Mouse (Mus musculus) macrophage (primary cell): ENCODE results near the gene Uba6. TPM values are rescaled to one million over a fixed set of nuclear protein-coding genes. Genes with fewer than 3 reads are reported as not detected.

Experiments used
- H3K27ac ChIP-seq: fragments of 350-480 bp; formaldehyde crosslinking; 2 replicates; pipeline ENCODE4 v1.9.0; 2021
- H3K36me3 ChIP-seq: fragments of 350-480 bp; formaldehyde crosslinking; 2 replicates; pipeline ENCODE4 v1.9.0; 2021; ENCODE audit errors: inconsistent target
- H3K4me3 ChIP-seq: fragments of 350-480 bp; formaldehyde crosslinking; 2 replicates; pipeline ENCODE4 v1.9.0; 2021; ENCODE audit errors: inconsistent target
- H3K79me2 ChIP-seq: fragments of 350-480 bp; formaldehyde crosslinking; 2 replicates; pipeline ENCODE4 v1.9.0; 2021; ENCODE audit errors: inconsistent target
- WGBS: methylation state at CpG from one replicate; pipeline ENCODE4 v1.1.7; 2026; ENCODE audit warnings: inconsistent platforms; ENCODE audit not compliant: missing documents; 5-methylcytosine and 5-hydroxymethylcytosine counted together
- polyA plus RNA-seq: library from polyadenylated mRNA; stranded (reverse); fragments of 250-400 nt; gene quantifications from 3 replicates; pipeline ENCODE4 v1.2.4, GENCODE M21; 2018; ENCODE audit warnings: inconsistent platforms

The Uba6 gene
- polyA plus RNA-seq, 1 experiment from 2014 or later, result 8.5 TPM

DNA sequence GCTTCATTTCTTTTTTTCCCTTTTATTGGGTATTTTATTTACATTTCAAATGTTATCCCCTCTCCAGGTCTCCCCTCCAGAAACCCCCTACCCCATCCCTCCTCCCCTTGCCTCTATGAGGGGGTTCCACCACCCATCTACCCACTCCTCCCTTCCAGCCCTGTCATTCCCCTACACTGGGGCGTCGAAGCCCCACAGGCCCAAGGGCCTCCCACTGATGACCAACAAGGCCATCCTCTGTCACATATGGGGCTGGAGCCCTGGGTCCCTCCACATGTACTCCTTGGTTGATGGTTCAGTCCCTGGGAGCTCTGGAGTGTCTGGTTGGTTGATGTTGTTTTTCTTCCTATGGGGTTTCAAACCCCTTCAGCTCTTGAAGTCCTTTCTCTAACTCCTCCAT is 70.4 kb downstream of the Uba6 start:
- no peak overlapping the region for H3K27ac ChIP-seq
- peaks cover 11% of the 10 kb centered on the region; the same call in 1 of the 2 replicates for H3K36me3 ChIP-seq
- H3K79me2 ChIP-seq, result no peaks in the 10 kb centered on the region
- no peak overlapping the region for H3K4me3 ChIP-seq
- WGBS, result 100% methylated on average over 2 of the region's 2 CpGs

DNA sequence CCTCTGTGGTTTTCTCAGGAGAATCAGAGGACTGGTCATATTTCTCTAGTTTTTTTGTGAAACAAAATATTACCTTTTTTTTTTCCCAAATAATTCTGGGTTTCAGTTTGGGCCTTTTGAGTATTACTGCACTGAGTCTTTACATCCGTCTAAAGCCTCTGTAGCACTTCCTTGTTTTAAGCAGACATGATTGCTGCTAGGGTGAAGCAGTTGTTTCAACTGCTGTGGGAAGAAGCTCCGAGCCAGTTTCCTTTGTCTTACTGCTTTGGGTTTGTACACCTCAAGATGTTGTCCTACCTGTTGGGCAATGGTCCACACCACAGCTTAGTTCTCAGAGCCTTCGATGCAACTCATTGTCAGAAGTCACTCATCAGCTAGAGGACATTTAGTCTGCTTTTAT is 72.0 kb downstream of the Uba6 start:
- Histone ChIP-seq H3K27ac (peak overlapping the region; percentile 49), H3K79me2 (no peaks in the 10 kb centered on the region), H3K4me3 (no peak overlapping the region), H3K36me3 (peaks cover 8% of the 10 kb centered on the region; the same call in 1 of the 2 replicates)
- 26% methylated on average over 3 of the region's 3 CpGs for WGBS

DNA sequence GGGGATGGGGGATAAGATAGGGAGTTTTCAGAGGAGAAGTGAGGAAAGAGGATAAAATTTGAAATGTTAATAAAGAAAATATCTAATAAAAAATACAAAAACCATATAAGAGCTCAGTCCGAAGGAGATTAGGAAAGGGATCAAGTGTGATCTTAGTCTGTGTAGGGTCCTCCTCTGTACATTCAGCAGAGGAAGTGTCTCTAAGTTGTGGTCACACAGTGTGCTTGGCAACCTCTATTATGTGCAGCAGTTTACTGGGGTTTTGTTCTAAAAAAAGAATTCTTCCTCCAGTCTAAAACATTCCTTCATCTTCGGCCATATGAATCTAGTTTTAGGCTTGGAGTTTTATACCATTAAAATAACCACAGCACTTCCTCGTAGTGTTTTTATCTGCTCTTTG is 73.6 kb downstream of the Uba6 start:
- no peaks in the 10 kb centered on the region for H3K79me2 ChIP-seq
- WGBS, result 9% methylated on average over 3 of the region's 3 CpGs
- H3K27ac ChIP-seq, result no peak overlapping the region; the same call in 1 of the 2 replicates
- H3K4me3 ChIP-seq, result no peak overlapping the region
- H3K36me3 ChIP-seq, result peaks cover 10% of the 10 kb centered on the region; the same call in 1 of the 2 replicates

DNA sequence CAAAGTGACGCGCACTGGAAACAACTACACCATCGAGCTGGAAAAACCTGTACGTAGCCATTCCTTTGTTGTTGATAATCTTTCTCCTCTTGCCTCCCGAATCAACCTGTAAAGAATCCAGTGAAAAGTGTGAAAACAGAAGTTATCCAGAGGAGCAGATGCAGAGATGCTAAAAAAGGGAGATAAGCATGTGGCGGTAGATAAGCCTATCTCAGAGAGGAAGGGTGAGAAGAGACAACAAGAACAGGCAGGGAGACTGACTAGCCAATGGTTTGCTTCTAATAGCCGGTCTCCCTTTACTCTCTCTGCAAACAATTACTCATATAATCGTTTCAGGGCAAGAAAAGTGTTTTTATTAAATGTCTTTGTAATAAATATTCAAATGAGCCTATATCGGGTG is 77.8 kb downstream of the Uba6 start:
- Histone ChIP-seq H3K4me3 (no peak overlapping the region), H3K36me3 (0 out of 2 replicates have a peak, but pooled peaks cover 13% of the 10 kb centered on the region), H3K79me2 (no peaks in the 10 kb centered on the region), H3K27ac (no peak overlapping the region)
- 94% methylated on average over 9 of the region's 9 CpGs for WGBS

DNA sequence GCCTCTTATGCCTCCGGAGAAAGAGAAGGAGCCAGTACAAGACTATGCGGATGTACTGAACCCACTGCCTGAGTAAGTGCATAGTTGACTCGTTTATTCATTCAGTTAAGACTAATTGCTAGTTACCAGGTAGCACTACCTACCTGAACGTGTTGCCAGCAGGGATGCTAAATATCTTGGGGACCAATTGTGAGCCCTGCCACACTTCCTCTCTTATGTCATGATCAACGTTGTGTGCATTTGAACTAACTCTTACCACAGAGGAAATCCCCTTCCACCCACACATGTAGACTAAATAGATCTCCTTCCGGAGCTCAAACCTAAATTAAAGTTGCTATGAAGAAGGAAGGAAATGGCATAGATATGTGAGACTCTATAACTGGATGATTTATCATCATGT is 85.9 kb downstream of the Uba6 start:
- peak overlapping the region; percentile 54; the same call in 1 of the 2 replicates for H3K27ac ChIP-seq
- H3K79me2 ChIP-seq, result no peaks in the 10 kb centered on the region
- WGBS, result 29% methylated on average over 6 of the region's 6 CpGs

DNA sequence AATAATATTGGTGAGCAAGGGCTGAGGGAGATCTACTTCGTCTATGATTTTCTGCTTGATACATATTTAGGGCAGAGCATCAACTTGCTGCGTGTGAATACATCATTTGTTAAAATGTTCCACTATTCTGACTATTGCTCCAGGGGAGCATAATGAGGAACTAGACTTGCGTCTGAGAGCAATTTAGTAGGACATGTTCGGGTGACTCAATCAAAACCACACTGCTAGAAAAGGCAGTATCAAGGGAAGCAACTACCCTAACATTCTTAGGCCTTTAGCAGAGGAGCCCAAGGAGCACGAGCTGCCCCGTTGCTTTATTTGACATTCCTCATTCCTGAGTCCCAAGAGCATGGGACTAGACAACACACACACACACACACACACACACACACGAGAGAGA is 87.6 kb downstream of the Uba6 start:
- peak overlapping the region; percentile 54 for H3K27ac ChIP-seq
- no peak overlapping the region for H3K4me3 ChIP-seq
- H3K79me2 ChIP-seq, result peaks cover 7% of the 10 kb centered on the region; the same call in 1 of the 2 replicates
- 9% methylated on average over 5 of the region's 7 CpGs for WGBS
- no peaks in the 10 kb centered on the region; the same call in 1 of the 2 replicates for H3K36me3 ChIP-seq

More for the DNA sequence above, 85.9 kb downstream of the Uba6 start:
- H3K4me3 ChIP-seq, result no peak overlapping the region
- no peaks in the 10 kb centered on the region; the same call in 1 of the 2 replicates for H3K36me3 ChIP-seq

DNA sequence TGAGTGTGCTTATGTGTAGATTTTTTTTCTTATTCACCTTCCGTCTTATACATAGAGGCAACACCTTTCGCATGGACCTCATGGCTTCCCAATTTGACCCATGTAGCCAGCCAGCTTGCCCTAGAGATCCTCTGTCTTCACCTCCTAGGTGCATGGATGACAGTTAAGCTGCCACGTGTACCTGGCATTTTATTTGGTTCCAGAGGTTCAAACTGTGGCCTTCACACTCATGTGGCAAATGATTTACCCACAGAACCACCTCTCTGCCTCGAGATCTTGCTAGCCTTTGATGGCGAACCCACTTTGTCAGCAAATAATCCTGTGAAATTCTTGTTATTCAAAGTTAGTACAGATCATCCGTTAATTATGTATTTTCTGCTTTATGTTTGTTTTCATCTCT is 88.6 kb downstream of the Uba6 start:
- 90% methylated on average over 6 of the region's 6 CpGs for WGBS
- H3K79me2 ChIP-seq, result peaks cover 11% of the 10 kb centered on the region; the same call in 1 of the 2 replicates
- H3K36me3 ChIP-seq, result no peaks in the 10 kb centered on the region; the same call in 1 of the 2 replicates
- H3K4me3 ChIP-seq, result no peak overlapping the region
- peak overlapping the region; percentile 54; the same call in 1 of the 2 replicates for H3K27ac ChIP-seq

DNA sequence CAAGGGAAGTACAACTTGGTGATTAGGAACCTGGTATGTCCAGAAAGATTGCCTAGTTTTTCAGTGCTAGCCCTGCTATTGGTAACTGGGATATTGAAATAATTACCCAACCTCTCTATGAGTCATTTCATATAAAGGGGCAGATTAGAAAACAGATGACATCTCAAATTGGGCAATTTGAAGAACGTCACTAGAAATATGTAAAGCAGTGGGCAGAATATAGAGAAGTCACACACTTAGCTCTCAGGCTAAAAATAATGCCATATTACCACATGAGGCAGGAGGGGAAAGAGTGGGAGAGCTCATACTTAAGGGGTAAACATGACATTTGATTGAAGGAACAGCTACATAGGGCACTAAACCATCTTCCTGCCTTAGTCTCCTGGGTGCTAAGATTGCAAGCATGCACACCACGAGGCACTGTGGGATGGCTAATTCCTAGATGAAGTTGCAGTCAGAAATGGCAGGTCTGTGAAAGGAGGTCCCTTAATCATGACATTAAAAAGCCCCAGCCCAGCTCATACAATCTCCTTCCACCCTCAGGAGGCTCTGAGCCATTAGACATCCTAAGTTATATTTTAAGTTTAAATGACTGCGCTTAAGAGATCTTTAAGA is 93.8 kb downstream of the Uba6 start:
- peaks cover 45% of the 10 kb centered on the region for H3K79me2 ChIP-seq
- H3K4me3 ChIP-seq, result no peak overlapping the region
- H3K27ac ChIP-seq, result peak overlapping the region; percentile 64
- 32% methylated on average over 3 of the region's 3 CpGs for WGBS
- no peaks in the 10 kb centered on the region; the same call in 1 of the 2 replicates for H3K36me3 ChIP-seq

DNA sequence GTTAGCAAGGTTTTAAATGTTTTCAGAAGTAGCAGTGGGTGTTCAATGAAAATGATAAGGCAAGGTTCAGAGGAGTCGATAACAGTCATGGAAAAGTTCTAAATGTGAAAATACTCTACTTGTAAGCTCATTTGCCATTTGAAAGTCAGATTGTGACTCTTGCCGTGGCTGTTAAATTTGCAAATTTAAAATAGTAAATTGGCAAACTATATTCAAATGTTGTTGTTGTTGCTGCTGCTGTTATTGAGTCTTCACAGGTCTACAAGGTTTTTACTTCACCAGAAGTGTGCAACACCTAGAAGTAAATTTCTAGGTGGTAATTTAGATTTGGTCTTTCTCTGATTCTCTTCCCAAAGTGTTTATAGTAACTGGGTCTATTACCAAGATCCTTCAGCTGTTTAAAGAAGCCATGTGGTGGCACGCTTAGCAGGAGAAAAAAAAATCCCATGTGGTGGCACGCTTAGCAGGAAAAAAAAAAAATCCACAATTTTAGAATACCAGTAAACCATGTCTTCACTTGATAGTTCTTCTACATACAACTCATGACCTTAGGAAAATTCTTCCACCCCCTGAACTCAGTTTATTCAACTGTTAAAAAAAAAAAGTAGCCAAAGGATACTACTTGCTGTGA is 99.7 kb downstream of the Uba6 start:
- WGBS, result 6% methylated on average over 4 of the region's 4 CpGs
- peak overlapping the region; percentile 76 for H3K27ac ChIP-seq
- no peaks in the 10 kb centered on the region for H3K36me3 ChIP-seq
- H3K4me3 ChIP-seq, result peak overlapping the region; percentile 59
- peaks cover 54% of the 10 kb centered on the region for H3K79me2 ChIP-seq

DNA sequence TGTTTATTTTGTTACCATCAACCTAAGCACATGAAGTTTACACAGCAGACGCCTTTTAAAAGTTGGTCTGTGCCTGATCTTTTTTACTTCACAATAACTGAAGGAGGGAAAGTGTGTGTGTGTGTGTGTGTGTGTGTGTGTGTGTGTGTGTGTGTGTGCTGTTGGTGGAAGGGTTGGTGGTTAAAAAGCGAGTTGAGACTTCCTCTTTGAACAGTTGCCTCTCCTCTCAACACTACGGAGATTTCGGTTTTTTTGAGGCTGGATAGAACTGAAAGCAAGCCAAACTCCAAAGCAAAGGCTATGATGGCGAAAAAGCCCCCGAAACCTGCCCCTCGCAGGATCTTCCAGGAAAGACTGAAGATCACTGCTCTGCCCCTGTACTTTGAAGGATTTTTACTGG is 101.1 kb downstream of the Uba6 start, which contains the start of gene Stap1:
TSS of gene Stap1 (plus strand) at position 209 of the 400 bp plus-strand sequence.
- under 1% methylated on average over 6 of the region's 7 CpGs for WGBS
- H3K36me3 ChIP-seq, result no peaks in the 10 kb centered on the region
- peak within 1 kb of the TSS; percentile 76 for H3K27ac ChIP-seq

DNA sequence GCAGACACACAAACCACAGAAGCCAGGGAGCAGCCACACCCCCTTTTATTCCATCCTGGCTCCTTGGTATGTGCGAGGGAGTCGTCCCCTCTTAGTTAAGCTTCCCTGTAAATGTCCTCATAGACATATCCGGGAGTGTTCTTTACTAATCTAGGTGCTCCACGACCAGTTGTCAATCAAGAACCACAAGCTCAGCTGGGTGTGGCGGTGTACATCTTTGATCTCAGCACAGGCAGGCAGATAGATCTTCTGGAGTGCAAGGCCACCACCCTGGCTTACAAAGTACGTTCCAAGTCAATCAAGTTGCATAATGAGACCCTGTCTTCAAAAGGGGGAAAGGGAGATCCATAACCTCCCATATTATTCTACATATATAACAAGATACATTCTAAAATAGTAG is 103.5 kb downstream of the Uba6 start:
- Histone ChIP-seq H3K27ac (peak overlapping the region; percentile 49), H3K79me2 (peaks cover 33% of the 10 kb centered on the region), H3K36me3 (no peaks in the 10 kb centered on the region), H3K4me3 (no peak overlapping the region)
- WGBS, result 90% methylated on average over 6 of the region's 6 CpGs

More for the DNA sequence above, 101.1 kb downstream of the Uba6 start, which contains the start of gene Stap1:
- Histone ChIP-seq H3K4me3 (peak within 1 kb of the TSS; percentile 59), H3K79me2 (peaks cover 47% of the 10 kb centered on the region)

DNA sequence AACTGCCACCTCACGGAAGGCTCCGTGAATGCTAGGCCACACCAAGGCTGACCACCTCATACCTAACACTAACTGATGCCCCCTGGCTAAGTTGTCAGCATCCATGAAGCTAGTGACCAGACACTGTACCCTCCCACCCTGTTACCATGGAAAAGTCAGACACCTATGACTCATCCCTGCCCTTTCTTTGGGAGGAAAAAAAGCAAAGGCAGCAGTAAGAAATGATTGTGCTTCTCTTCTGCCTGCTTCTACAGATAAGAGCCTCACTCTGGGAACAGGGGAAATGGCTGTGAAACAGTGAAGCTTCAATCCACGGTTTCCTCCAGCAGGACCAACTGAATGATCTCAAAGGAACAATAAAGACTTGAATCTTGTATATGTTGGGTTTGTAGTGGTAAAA is 104.2 kb downstream of the Uba6 start:
- H3K36me3 ChIP-seq, result no peaks in the 10 kb centered on the region
- H3K79me2 ChIP-seq, result peaks cover 33% of the 10 kb centered on the region
- peak overlapping the region; percentile 49 for H3K27ac ChIP-seq
- 4% methylated on average over 3 of the region's 3 CpGs for WGBS
- H3K4me3 ChIP-seq, result no peak overlapping the region

DNA sequence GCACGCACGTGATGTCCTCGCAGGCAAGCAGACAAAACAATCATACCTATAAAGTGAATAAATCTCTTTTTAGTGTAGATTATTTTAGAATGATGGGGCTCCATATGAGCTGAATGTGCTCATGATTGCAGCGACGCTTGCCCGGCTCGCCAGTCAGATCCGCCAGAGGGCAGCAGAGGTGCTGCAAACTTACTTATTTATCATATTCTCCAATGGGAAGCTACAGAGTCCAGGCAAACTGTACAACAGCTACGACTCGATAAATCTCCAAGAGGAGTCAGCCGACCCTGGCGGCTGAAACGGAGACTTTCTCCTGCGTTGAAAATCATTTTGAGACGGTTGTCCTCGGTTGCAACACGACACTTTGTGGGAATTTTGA is 106.1 kb downstream of the Uba6 start:
- Histone ChIP-seq H3K27ac (peak overlapping the region; percentile 54), H3K79me2 (peaks cover 36% of the 10 kb centered on the region), H3K4me3 (peak overlapping the region; percentile 47), H3K36me3 (no peaks in the 10 kb centered on the region)
- 0% methylated on average over 17 of the region's 17 CpGs for WGBS

DNA sequence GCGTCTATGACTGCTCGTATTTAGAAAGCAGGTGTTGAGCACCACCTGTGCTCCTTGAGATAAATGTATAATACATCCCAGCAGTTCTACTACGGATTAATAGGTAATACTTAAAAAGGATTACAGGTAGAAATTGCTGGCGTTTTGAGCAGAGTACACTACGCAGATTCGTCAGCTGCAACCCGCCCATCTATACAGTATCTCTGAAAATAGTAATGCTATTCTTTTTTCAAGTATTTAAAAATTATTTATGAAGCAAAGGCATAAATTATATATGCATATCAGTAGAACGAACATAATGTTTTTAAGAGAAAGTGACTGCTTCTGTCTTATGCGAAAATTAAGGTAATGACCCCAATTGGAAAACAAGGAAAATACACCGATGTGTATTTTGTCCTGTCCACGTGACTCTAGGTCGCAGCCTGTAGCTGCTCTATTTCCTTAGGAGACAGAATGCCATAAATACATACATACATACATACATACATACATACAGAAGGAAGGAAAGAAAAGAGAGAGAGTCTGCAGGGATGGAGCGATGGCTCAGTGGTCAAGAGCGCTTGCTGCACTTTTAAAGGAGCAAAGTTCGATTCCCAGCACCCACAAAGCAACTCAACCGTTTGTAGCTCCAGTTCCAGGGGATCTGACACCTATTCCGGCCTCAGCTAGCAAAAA is 106.6 kb downstream of the Uba6 start:
- H3K27ac ChIP-seq, result peak overlapping the region; percentile 54
- peaks cover 41% of the 10 kb centered on the region for H3K79me2 ChIP-seq
- H3K36me3 ChIP-seq, result no peaks in the 10 kb centered on the region
- H3K4me3 ChIP-seq, result peak overlapping the region; percentile 47
- under 1% methylated on average over 13 of the region's 17 CpGs for WGBS
